Mouse (Mus musculus): Measurements from ENCODE around the gene Lrrc74a.
A peak's percentile ranks its signal among the peaks of the same experiment; 100 is the strongest.

- TF ChIP-seq RAD21 (IDR thresholded peaks at IDR 0.05; ENCODE audit: low read depth, low read length) (peak; percentile 75), CTCF (conservative IDR thresholded peaks at IDR 0.05 in 1 of 2, IDR thresholded peaks at IDR 0.05 in 1 of 2; ENCODE audit: low read depth in 2 of 2, low read length in 2 of 2) (peak; percentile 71 to 79), POLR2A (IDR thresholded peaks at IDR 0.05; ENCODE audit: low read depth, low read length) (no peak), ZKSCAN1 (IDR thresholded peaks at IDR 0.05; ENCODE audit: borderline replicate concordance, low read depth, low read length) (no peak), ETS1 (conservative IDR thresholded peaks at IDR 0.05; ENCODE audit: low read depth, low read length) (no peak)
These were observed 18.8 kb upstream of the Lrrc74a start for GRCm38 (mm10) chr12:86715401-86715800.

Data from CH12.LX (cell line).